Mouse (Mus musculus): ENCODE measurements around the gene Olfr1351. TPM values are rescaled to one million over a fixed set of nuclear protein-coding genes. Genes with fewer than 3 reads are reported as not detected.
"Not testable (repeated sequence)": the region's sequence is repeated elsewhere in the genome, so short reads cannot be mapped to it uniquely, and the experiment has no call there.

The Olfr1351 gene
- polyA plus RNA-seq (2014; fragmentation: Nextera tagmentation; extraction: Ambion mirVana): not detected in 2 replicates

GRCm38 (mm10) chr10:79012172-79012571 lies at the start of gene Olfr1351:
Olfr1351 (plus strand) TSS chr10:79012472.
- no peak within 1 kb of the TSS for H3K4me2 ChIP-seq (replicated peaks; ENCODE audit: low read depth, low read length)
- no peaks in the 10 kb centered on the region for H3K9me3 ChIP-seq (ENCODE audit: control insufficient read depth, low read length)
- WGBS: 69% methylated on average over 1 of the region's 1 CpGs
- H3K27ac ChIP-seq (ENCODE audit: low read depth, low read length): no peak within 1 kb of the TSS
- H3K4me1 ChIP-seq (ENCODE audit: control insufficient read depth, insufficient read depth, low read length): no peaks in the 10 kb centered on the region
- H3K36me3 ChIP-seq (ENCODE audit: control insufficient read depth, insufficient read depth, low read length): no peaks in the 10 kb centered on the region
- H3K27me3 ChIP-seq (ENCODE audit: control insufficient read depth, insufficient read depth, low read length): no peaks in the 10 kb centered on the region
- ATAC-seq (ENCODE audit: low FRiP score, low TSS enrichment): no peak
- H3K4me3 ChIP-seq (ENCODE audit: low read length): no peak within 1 kb of the TSS
- H3K9ac ChIP-seq (ENCODE audit: low read depth, low read length): no peak within 1 kb of the TSS

DNA sequence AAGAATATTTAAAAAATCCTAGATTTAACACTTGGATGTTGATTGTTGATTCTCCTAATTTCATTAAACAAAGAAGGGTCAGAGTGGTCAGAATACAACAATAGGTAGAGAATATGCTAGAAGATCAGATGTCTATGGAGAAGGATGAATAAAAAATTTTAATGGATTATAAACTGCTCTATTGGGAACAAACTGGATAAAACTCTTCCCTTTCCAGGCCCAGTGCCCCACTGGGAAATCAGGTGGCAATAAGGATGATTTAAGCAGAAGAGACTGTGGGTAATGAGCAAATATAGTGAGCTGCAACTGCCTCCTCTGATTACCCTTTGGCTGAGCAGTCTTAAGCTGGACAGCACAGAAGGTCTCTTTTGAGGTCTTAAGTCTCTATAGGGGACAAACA lies 49.3 kb upstream of the Olfr1351 start, which contains the start of gene Olfr1353:
Olfr1353 (plus strand) TSS at position 301 of the 400 bp plus-strand sequence.
- H3K4me1 ChIP-seq (ENCODE audit: control insufficient read depth, insufficient read depth, low read length); H3K27ac ChIP-seq (ENCODE audit: low read depth, low read length); H3K4me3 ChIP-seq (ENCODE audit: low read length); H3K9me3 ChIP-seq (ENCODE audit: control insufficient read depth, low read length); ATAC-seq (ENCODE audit: low FRiP score, low TSS enrichment); H3K27me3 ChIP-seq (ENCODE audit: control insufficient read depth, insufficient read depth, low read length); H3K36me3 ChIP-seq (ENCODE audit: control insufficient read depth, insufficient read depth, low read length); H3K9ac ChIP-seq (ENCODE audit: low read depth, low read length); H3K4me2 ChIP-seq (replicated peaks; ENCODE audit: low read depth, low read length): not testable (repeated sequence)

DNA sequence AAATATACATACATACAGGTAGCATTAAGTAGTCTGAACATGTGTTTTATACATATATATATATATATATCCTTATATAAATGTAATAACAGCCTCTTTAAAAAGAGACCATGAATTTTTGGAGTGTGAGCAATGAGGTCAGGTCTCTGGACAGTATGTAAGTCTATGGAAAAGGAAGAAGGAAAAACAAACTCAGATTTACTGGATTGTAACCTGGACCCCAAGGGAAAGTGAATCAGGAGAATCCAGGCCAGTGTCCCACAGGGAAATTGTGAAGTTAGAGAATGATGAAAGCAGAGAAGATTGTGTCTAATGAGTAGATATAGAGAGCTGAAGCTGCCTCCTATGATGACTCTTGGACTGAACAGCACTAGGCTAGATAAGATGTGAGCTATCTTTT lies 31.5 kb upstream of the Olfr1351 start, which contains the start of gene Olfr1352:
Olfr1352 (plus strand) TSS at position 301 of the 400 bp plus-strand sequence.
- no peak within 1 kb of the TSS for H3K4me3 ChIP-seq (ENCODE audit: low read length)
- H3K9ac ChIP-seq (ENCODE audit: low read depth, low read length): no peak within 1 kb of the TSS
- H3K4me2 ChIP-seq (replicated peaks; ENCODE audit: low read depth, low read length): no peak within 1 kb of the TSS
- no peak for ATAC-seq (ENCODE audit: low FRiP score, low TSS enrichment)
- no peaks in the 10 kb centered on the region for H3K36me3 ChIP-seq (ENCODE audit: control insufficient read depth, insufficient read depth, low read length)
- no peak within 1 kb of the TSS for H3K27ac ChIP-seq (ENCODE audit: low read depth, low read length)
- no peaks in the 10 kb centered on the region for H3K4me1 ChIP-seq (ENCODE audit: control insufficient read depth, insufficient read depth, low read length)
- no peaks in the 10 kb centered on the region for H3K27me3 ChIP-seq (ENCODE audit: control insufficient read depth, insufficient read depth, low read length)
- no peaks in the 10 kb centered on the region for H3K9me3 ChIP-seq (ENCODE audit: control insufficient read depth, low read length)

- Histone ChIP-seq H3K4me3 (ENCODE audit: low read length) (no peak within 1 kb of the TSS), H3K4me2 (replicated peaks; ENCODE audit: low read depth, low read length) (no peak within 1 kb of the TSS), H3K27ac (ENCODE audit: low read depth, low read length) (no peak within 1 kb of the TSS), H3K9ac (ENCODE audit: low read depth, low read length) (no peak within 1 kb of the TSS), H3K36me3 (ENCODE audit: control insufficient read depth, insufficient read depth, low read length) (no peaks in the 10 kb centered on the region), H3K4me1 (ENCODE audit: control insufficient read depth, insufficient read depth, low read length) (no peaks in the 10 kb centered on the region), H3K9me3 (ENCODE audit: control insufficient read depth, low read length) (no peaks in the 10 kb centered on the region), H3K27me3 (ENCODE audit: control insufficient read depth, insufficient read depth, low read length) (no peaks in the 10 kb centered on the region)
- no peak for ATAC-seq (ENCODE audit: low FRiP score, low TSS enrichment)
Measured at GRCm38 (mm10) chr10:79028441-79028840, 16.2 kb downstream of the Olfr1351 start, which contains the start of gene Olfr57. Olfr57 (plus strand) TSS chr10:79028741.

- H3K27me3 ChIP-seq (ENCODE audit: control insufficient read depth, insufficient read depth, low read length); H3K4me1 ChIP-seq (ENCODE audit: control insufficient read depth, insufficient read depth, low read length); H3K9me3 ChIP-seq (ENCODE audit: control insufficient read depth, low read length); ATAC-seq (ENCODE audit: low FRiP score, low TSS enrichment); H3K4me2 ChIP-seq (replicated peaks; ENCODE audit: low read depth, low read length); H3K4me3 ChIP-seq (ENCODE audit: low read length); H3K36me3 ChIP-seq (ENCODE audit: control insufficient read depth, insufficient read depth, low read length); H3K9ac ChIP-seq (ENCODE audit: low read depth, low read length); H3K27ac ChIP-seq (ENCODE audit: low read depth, low read length): not testable (repeated sequence)
- WGBS: 89% methylated on average over 2 of the region's 2 CpGs
Measured at GRCm38 (mm10) chr10:79042457-79042856, 30.2 kb downstream of the Olfr1351 start.

- H3K27me3 ChIP-seq (ENCODE audit: control insufficient read depth, insufficient read depth, low read length); H3K9ac ChIP-seq (ENCODE audit: low read depth, low read length); ATAC-seq (ENCODE audit: low FRiP score, low TSS enrichment); H3K4me1 ChIP-seq (ENCODE audit: control insufficient read depth, insufficient read depth, low read length); H3K36me3 ChIP-seq (ENCODE audit: control insufficient read depth, insufficient read depth, low read length); H3K4me3 ChIP-seq (ENCODE audit: low read length); H3K9me3 ChIP-seq (ENCODE audit: control insufficient read depth, low read length); H3K4me2 ChIP-seq (replicated peaks; ENCODE audit: low read depth, low read length); H3K27ac ChIP-seq (ENCODE audit: low read depth, low read length): not testable (repeated sequence)
- 75% methylated on average over 3 of the region's 3 CpGs for WGBS
Measured at GRCm38 (mm10) chr10:79057370-79057769, 45.1 kb downstream of the Olfr1351 start.

Other genes starting within 250 kb of the Olfr1351 start
- 0.27 and 0.84 TPM in 2 replicates for gene Slc1a6, start 232.0 kb upstream of the Olfr1351 start, polyA plus RNA-seq (2014; fragmentation: Nextera tagmentation; extraction: Ambion mirVana)
- not detected in 2 replicates for gene Olfr1356, start 160.3 kb upstream of the Olfr1351 start, polyA plus RNA-seq (2014; fragmentation: Nextera tagmentation; extraction: Ambion mirVana)
- not detected in 2 replicates for gene Olfr1355, start 136.9 kb upstream of the Olfr1351 start, polyA plus RNA-seq (2014; fragmentation: Nextera tagmentation; extraction: Ambion mirVana)
- not detected in 2 replicates for gene Olfr1354, start 99.3 kb upstream of the Olfr1351 start, polyA plus RNA-seq (2014; fragmentation: Nextera tagmentation; extraction: Ambion mirVana)
- not detected in 2 replicates for gene Olfr8, start 61.8 kb upstream of the Olfr1351 start, polyA plus RNA-seq (2014; fragmentation: Nextera tagmentation; extraction: Ambion mirVana)
- not detected in 2 replicates for gene Olfr1353, start 49.2 kb upstream of the Olfr1351 start, polyA plus RNA-seq (2014; fragmentation: Nextera tagmentation; extraction: Ambion mirVana)
- gene Olfr1352, start 31.4 kb upstream of the Olfr1351 start, polyA plus RNA-seq (2014; fragmentation: Nextera tagmentation; extraction: Ambion mirVana): not detected in 2 replicates
- 0.27 TPM in 1 of 2 replicates, not detected in the other for gene Olfr57, start 16.3 kb downstream of the Olfr1351 start, polyA plus RNA-seq (2014; fragmentation: Nextera tagmentation; extraction: Ambion mirVana)
- 15.7 and 30.3 TPM in 2 replicates for gene 2610008E11Rik, start 85.1 kb downstream of the Olfr1351 start, polyA plus RNA-seq (2014; fragmentation: Nextera tagmentation; extraction: Ambion mirVana)
- gene Vmn2r80, start 136.3 kb downstream of the Olfr1351 start, polyA plus RNA-seq (2014; fragmentation: Nextera tagmentation; extraction: Ambion mirVana): not detected in 2 replicates
- not detected in 2 replicates for gene Vmn2r81, start 235.2 kb downstream of the Olfr1351 start, polyA plus RNA-seq (2014; fragmentation: Nextera tagmentation; extraction: Ambion mirVana)

All from kidney, embryonic 14.5 days (tissue).